ENCODE assay signal across 8 mouse cellular contexts in genomic region chrX:102645146-102645545, GRCm38 (mm10). TPM values are rescaled to one million over a fixed set of nuclear protein-coding genes. Genes with fewer than 3 reads are reported as not detected.
DNase-seq lines count a peak whose midpoint lies in the region; ATAC-seq and TF ChIP-seq lines count a peak whose summit lies in the region.

No protein-coding gene starts in this region.

- 56% methylated on average over 6 of the region's 6 CpGs for WGBS in kidney, embryonic 14.5 days
- WGBS in embryonic facial prominence, embryonic 15.5 days = 43% methylated on average over 6 of the region's 6 CpGs
- WGBS in hindbrain, postnatal 0 days = 61% methylated on average over 6 of the region's 6 CpGs
- WGBS in midbrain, embryonic 15.5 days = 45% methylated on average over 6 of the region's 6 CpGs

- no peak overlapping the region for H3K27ac ChIP-seq in kidney, embryonic 14.5 days (ENCODE audit: low read depth, low read length)
- H3K27ac ChIP-seq in embryonic facial prominence, embryonic 15.5 days (replicated peaks) = no peak overlapping the region
- no peak overlapping the region for H3K27ac ChIP-seq in hindbrain, postnatal 0 days
- no peak overlapping the region for H3K27ac ChIP-seq in midbrain, embryonic 15.5 days

- H3K36me3 ChIP-seq in kidney, embryonic 14.5 days (ENCODE audit: control insufficient read depth, insufficient read depth, low read length) = no peaks in the 10 kb centered on the region
- no peaks in the 10 kb centered on the region for H3K36me3 ChIP-seq in embryonic facial prominence, embryonic 15.5 days
- no peaks in the 10 kb centered on the region for H3K36me3 ChIP-seq in hindbrain, postnatal 0 days (ENCODE audit: insufficient read depth, low read length)
- no peaks in the 10 kb centered on the region for H3K36me3 ChIP-seq in midbrain, embryonic 15.5 days (replicated peaks)

- H3K9ac ChIP-seq in kidney, embryonic 14.5 days (ENCODE audit: low read depth, low read length) = no peak overlapping the region
- no peak overlapping the region for H3K9ac ChIP-seq in embryonic facial prominence, embryonic 15.5 days
- no peak overlapping the region; the same call in 1 of the 2 replicates for H3K9ac ChIP-seq in hindbrain, postnatal 0 days (replicated peaks; ENCODE audit: low read length)
- H3K9ac ChIP-seq in midbrain, embryonic 15.5 days = no peak overlapping the region

- no peak for ATAC-seq in kidney, embryonic 14.5 days (ENCODE audit: low FRiP score, low TSS enrichment)
- no peak for ATAC-seq in embryonic facial prominence, embryonic 15.5 days (ENCODE audit: insufficient number of reproducible peaks, low FRiP score, low TSS enrichment, low read depth)
- no peak for ATAC-seq in hindbrain, postnatal 0 days
- no peak for ATAC-seq in midbrain, embryonic 15.5 days (replicated peaks)

- no peak overlapping the region; the same call in 1 of the 2 replicates for H3K4me3 ChIP-seq in kidney, embryonic 14.5 days (ENCODE audit: low read length)
- peak overlapping the region; percentile 55 for H3K4me3 ChIP-seq in embryonic facial prominence, embryonic 15.5 days (replicated peaks)
- no peak overlapping the region; the same call in 1 of the 2 replicates for H3K4me3 ChIP-seq in hindbrain, postnatal 0 days (ENCODE audit: low read length)
- H3K4me3 ChIP-seq in midbrain, embryonic 15.5 days = no peak overlapping the region; the same call in 1 of the 2 replicates

- DNase-seq in kidney, adult 8-10 months = no peak
- no peak for DNase-seq in hindbrain, postnatal 0 days (ENCODE audit: low spot score)
- no peak for DNase-seq in adrenal gland, adult 18-20 months (ENCODE audit: low spot score in 2 of 2)
- no peak for DNase-seq in adrenal gland, postnatal 4 days (ENCODE audit: low spot score in 2 of 2)
- no peak for DNase-seq in cerebellum, adult 9-11 months

- peaks cover 2% of the 10 kb centered on the region; the same call in 1 of the 2 replicates for H3K27me3 ChIP-seq in kidney, embryonic 14.5 days (ENCODE audit: control insufficient read depth, insufficient read depth, low read length)
- H3K27me3 ChIP-seq in embryonic facial prominence, embryonic 15.5 days = peaks cover 7% of the 10 kb centered on the region
- H3K27me3 ChIP-seq in hindbrain, postnatal 0 days (ENCODE audit: insufficient read depth, low read length) = no peaks in the 10 kb centered on the region
- H3K27me3 ChIP-seq in midbrain, embryonic 15.5 days (replicated peaks) = peaks cover 3% of the 10 kb centered on the region; the same call in 1 of the 2 replicates

- H3K4me2 ChIP-seq in kidney, embryonic 14.5 days (replicated peaks; ENCODE audit: low read depth, low read length) = peak overlapping the region; percentile 44
- H3K4me2 ChIP-seq in embryonic facial prominence, embryonic 15.5 days (replicated peaks) = peak overlapping the region; percentile 46
- H3K4me2 ChIP-seq in hindbrain, postnatal 0 days (ENCODE audit: low read depth, low read length) = peak overlapping the region; percentile 59
- H3K4me2 ChIP-seq in midbrain, embryonic 15.5 days = peak overlapping the region; percentile 61

- H3K4me1 ChIP-seq in kidney, embryonic 14.5 days (ENCODE audit: control insufficient read depth, insufficient read depth, low read length) = no peaks in the 10 kb centered on the region
- no peaks in the 10 kb centered on the region for H3K4me1 ChIP-seq in embryonic facial prominence, embryonic 15.5 days
- H3K4me1 ChIP-seq in hindbrain, postnatal 0 days (ENCODE audit: insufficient read depth, low read length) = no peaks in the 10 kb centered on the region
- peaks cover 7% of the 10 kb centered on the region; the same call in 1 of the 2 replicates for H3K4me1 ChIP-seq in midbrain, embryonic 15.5 days

- TF ChIP-seq CTCF in hindbrain, postnatal 0 days (IDR thresholded peaks at IDR 0.05; ENCODE audit: low read depth) = no peak

- no peaks in the 10 kb centered on the region for H3K9me3 ChIP-seq in kidney, embryonic 14.5 days (ENCODE audit: control insufficient read depth, low read length)
- H3K9me3 ChIP-seq in embryonic facial prominence, embryonic 15.5 days (replicated peaks) = no peaks in the 10 kb centered on the region
- no peaks in the 10 kb centered on the region for H3K9me3 ChIP-seq in hindbrain, postnatal 0 days (ENCODE audit: low read length)
- no peaks in the 10 kb centered on the region for H3K9me3 ChIP-seq in midbrain, embryonic 15.5 days

RNA-seq across cellular contexts. Expression of gene Phka1, which starts 1.1 kb away (rescaled TPM):
- 3.5 and 8.2 TPM in 2 replicates for polyA plus RNA-seq in kidney, embryonic 14.5 days (2014; fragmentation: Nextera tagmentation; extraction: Ambion mirVana)
- 8.6 and 9.5 TPM in 2 replicates for polyA plus RNA-seq in embryonic facial prominence, embryonic 15.5 days (2015; fragmentation: Nextera tagmentation; extraction: Ambion mirVana)
- 13.8 and 14.2 TPM in 2 replicates for total RNA-seq in hindbrain, postnatal 0 days (2014; rRNA removed)
- polyA plus RNA-seq in hindbrain, postnatal 0 days (2015; fragmentation: Nextera tagmentation; extraction: Ambion mirVana) = 6.6 and 7.5 TPM in 2 replicates
- polyA plus RNA-seq in midbrain, embryonic 15.5 days (2015; fragmentation: Nextera tagmentation; extraction: Ambion mirVana) = 7.5 and 8.1 TPM in 2 replicates
- total RNA-seq in adrenal gland, adult 18-20 months (2021) = 10 to 100 TPM; 13.0 to 15.9 TPM
- 10 to 100 TPM; 15.5 to 17.0 TPM for total RNA-seq in adrenal gland, postnatal 4 days (2021)

RNA-seq across cellular contexts. Expression of gene Gm3880, which starts 41.6 kb away (rescaled TPM):
- polyA plus RNA-seq in kidney, embryonic 14.5 days (2014; fragmentation: Nextera tagmentation; extraction: Ambion mirVana) = not detected in 2 replicates
- not detected in 2 replicates for polyA plus RNA-seq in embryonic facial prominence, embryonic 15.5 days (2015; fragmentation: Nextera tagmentation; extraction: Ambion mirVana)
- not detected in 2 replicates for total RNA-seq in hindbrain, postnatal 0 days (2014; rRNA removed)
- polyA plus RNA-seq in hindbrain, postnatal 0 days (2015; fragmentation: Nextera tagmentation; extraction: Ambion mirVana) = not detected in 2 replicates
- polyA plus RNA-seq in midbrain, embryonic 15.5 days (2015; fragmentation: Nextera tagmentation; extraction: Ambion mirVana) = not detected in 2 replicates
- 1 to 10 TPM in 1 of 2 experiments, not detected in 1; 5.8 TPM for total RNA-seq in adrenal gland, adult 18-20 months (2021)
- not detected for total RNA-seq in adrenal gland, postnatal 4 days (2021)
